Mouse (Mus musculus) spleen, adult 12 weeks (tissue): ENCODE measurements around the gene Olfr175-ps1.

ENCODE experiments used
- DNase-seq: peaks from one replicate; pipeline ENCODE4 v3.0.0; 2022; ENCODE audit warnings: low spot score

Gene Olfr175-ps1

GRCm38 (mm10) chr16:58826732-58827319 is at the start of gene Olfr175-ps1:
Olfr175-ps1 (minus strand) TSS chr16:58826782.
- no peak for DNase-seq

GRCm38 (mm10) chr16:58874668-58875067 is 48.1 kb upstream of the Olfr175-ps1 start, which contains the start of gene Olfr177:
Olfr177 (minus strand) TSS chr16:58874768.
- DNase-seq = no peak

DNA sequence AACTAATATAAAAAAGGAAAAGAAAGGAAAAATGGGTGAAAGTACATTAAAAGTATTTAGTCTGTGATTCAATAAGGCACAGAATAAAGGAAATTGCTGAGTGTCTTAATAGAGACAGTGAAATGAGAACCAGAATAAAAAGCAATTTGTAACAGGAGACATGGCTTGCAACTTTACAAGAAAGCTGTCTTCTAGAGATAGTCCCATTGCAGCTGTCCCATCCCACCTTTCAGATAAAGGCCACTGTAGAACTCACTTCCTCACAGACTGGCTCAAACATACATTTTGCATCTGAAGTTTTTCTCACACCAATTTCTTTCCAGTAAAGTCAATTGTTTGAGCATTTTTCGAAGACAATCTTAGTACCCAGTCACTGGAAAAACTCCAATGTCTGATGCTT is 34.9 kb upstream of the Olfr175-ps1 start:
- no peak for DNase-seq

- DNase-seq = no peak
Measured at GRCm38 (mm10) chr16:58860032-58860737, 33.6 kb upstream of the Olfr175-ps1 start.

GRCm38 (mm10) chr16:58800168-58800567 is 26.4 kb downstream of the Olfr175-ps1 start, which contains the start of gene Olfr173:
Olfr173 (minus strand) TSS chr16:58800268.
- no peak for DNase-seq
